Mouse (Mus musculus): ENCODE results near the gene Armc12. TPM values are rescaled to one million over a fixed set of nuclear protein-coding genes. Genes with fewer than 3 reads are reported as not detected.

The Armc12 gene
- total RNA-seq, 4 experiments from 2014 or later = not detected

- DNase-seq (ENCODE audit: low spot score in 2 of 2) = no peak
Observed at GRCm38 (mm10) chr17:28513337-28513736, 17.3 kb upstream of the Armc12 start.

DNA sequence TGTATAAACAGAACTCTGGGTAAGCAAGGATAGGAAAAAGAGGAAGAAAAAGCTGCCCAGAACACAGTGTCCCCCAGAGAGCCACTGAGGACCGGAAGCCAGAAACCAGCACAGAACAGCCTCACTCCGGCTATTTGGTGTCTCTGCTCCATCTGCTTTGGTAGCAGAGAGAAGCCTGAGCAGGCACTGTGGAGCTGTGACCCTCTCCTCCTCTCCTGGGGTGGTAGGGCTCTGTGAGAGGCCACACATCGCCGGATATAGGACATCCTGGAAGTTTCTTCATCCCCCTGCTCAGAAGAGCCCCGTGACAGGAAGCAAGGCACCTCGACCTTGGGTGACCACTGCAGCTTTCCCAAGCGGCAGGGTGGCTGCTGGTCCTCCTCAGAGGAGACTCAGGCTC lies 16.8 kb upstream of the Armc12 start:
- DNase-seq (ENCODE audit: low spot score in 2 of 2) = peak in 1 of 2 experiments; percentile 20

- no peak for DNase-seq (ENCODE audit: low spot score in 2 of 2)
Observed at GRCm38 (mm10) chr17:28514555-28514954, 16.1 kb upstream of the Armc12 start.

DNA sequence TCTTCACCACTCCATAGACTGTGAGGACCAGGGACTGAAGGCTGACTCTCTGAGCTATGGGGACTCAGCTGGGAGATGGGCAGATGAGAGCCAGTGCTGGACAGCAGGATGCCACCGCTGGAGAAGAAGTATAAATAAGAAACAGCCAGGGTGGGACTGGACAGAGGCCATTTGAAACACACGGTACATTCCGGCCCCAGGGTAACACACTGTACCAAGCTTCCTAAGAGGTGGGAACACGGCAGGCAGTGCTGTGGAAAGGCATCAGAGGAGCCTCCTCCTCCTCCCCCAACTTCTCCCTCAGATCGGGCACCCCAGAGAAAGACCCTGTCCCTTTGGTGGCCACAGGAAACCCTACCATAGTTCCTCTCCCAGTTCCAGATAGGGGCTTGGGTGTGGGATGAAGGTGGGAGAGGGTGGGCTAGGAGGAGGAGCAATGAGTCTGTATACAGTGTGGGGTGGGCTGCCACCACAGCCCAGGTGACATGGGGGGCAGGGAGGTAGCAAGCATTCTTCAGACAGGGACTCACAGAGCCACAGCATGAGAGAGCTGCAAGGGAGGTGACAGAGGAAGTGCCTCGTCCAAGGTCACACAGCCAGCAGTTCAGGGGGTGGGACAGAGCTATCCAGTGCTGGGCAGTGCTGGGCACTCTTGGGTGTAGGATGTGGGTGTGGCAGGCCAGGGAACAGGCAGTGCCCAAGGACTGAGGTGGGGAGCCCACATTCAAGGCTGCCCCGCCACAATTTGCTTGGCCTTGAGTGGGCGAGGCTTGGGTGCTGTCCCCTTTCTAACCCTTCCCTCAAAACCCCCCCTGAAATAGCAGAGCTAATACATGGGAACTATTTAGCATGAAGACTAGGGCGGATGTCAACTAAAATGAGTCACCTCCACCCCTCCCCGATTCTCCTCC lies 14.9 kb upstream of the Armc12 start:
- DNase-seq (ENCODE audit: low spot score in 2 of 2) = peak; percentile 53 to 56

DNA sequence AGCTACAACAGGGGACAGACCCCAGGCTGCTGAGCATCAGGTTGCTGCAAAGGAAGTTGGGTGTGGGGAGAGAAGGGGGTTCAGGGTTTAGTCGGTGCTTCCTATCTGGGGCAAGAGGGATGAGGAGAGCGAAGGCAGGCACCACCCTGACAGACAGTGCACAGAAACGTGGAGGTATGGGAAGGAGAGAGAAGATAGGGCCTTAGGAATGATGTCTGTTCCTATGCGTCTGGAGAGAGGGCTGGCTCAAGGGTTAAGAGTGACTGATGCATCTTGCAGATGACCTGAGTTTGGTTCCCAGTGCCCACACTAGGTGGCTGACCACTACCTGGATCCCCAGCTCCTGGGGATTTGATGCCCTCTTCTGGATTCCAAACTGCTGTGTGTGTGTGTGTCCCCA lies 13.7 kb upstream of the Armc12 start:
- no peak for DNase-seq (ENCODE audit: low spot score in 2 of 2)

GRCm38 (mm10) chr17:28517441-28517955 lies 13.1 kb upstream of the Armc12 start, which contains the start of gene Fkbp5:
TSS of gene Fkbp5 (minus strand) at chr17:28517527.
- DNase-seq (ENCODE audit: low spot score in 2 of 2) = peak; percentile 80 to 85

DNA sequence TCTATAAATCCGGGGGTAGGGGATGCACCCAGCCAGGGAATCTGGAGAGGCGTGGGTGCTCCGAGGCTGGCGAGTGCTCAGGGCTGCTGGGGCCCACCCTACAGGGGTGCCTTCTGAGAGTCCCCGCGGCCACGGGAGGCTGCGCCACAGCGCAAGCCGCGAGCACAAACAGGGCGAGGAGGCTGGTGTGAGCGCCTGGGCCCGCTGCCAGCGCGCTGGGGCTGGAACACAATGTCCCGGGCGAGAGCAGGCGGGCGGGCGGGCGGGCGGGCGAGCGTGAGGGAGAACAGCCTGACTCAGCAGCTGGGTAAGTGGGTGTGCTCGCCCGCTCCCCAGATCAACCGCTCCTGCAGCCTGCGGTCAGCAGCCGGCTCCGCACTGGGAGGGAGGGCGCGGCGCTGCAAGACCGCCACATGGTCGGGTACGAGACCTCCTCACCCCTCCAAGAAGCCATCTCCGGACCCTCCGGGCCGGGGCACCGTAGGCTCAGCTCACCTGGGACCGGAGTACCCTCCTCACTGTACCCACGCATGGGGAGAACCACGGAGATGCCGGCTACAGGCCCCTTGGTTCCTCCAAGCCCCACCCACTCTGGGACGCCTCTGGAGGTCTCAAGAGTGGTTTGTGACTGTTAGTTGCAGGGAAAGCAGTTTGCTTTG lies 12.5 kb upstream of the Armc12 start:
- peak; percentile 94 to 95 for DNase-seq (ENCODE audit: low spot score in 2 of 2)

DNA sequence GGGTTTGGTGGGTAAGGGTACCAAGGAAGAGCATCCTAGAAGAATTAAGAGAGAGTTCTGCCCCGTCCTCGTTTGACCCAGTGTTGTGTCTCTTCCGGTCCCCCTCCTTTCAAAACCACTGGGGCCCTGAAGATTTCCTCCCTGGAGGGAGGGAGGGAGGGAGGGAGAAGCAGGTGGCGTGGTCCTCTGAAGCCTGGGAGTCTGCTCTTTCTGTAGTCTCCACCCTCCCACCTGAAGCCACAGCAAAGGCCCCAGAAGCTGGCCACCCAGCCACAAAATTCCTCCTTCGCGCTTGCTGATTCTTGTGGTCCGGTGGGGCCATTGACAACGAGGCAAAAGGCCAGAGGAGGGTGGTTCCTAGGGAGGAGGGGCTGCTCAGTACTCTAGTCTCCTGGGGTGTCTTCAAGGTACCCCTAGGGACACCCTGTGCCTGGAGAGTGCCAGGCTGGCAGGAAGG lies 12.0 kb upstream of the Armc12 start:
- peak; percentile 41 to 65 for DNase-seq (ENCODE audit: low spot score in 2 of 2)

GRCm38 (mm10) chr17:28519827-28520226 lies 10.8 kb upstream of the Armc12 start:
- DNase-seq (ENCODE audit: low spot score in 2 of 2) = no peak

- no peak for DNase-seq (ENCODE audit: low spot score in 2 of 2)
Observed at GRCm38 (mm10) chr17:28520561-28520960, 10.0 kb upstream of the Armc12 start.

GRCm38 (mm10) chr17:28521071-28521726 lies 9.4 kb upstream of the Armc12 start:
- no peak for DNase-seq (ENCODE audit: low spot score in 2 of 2)

DNA sequence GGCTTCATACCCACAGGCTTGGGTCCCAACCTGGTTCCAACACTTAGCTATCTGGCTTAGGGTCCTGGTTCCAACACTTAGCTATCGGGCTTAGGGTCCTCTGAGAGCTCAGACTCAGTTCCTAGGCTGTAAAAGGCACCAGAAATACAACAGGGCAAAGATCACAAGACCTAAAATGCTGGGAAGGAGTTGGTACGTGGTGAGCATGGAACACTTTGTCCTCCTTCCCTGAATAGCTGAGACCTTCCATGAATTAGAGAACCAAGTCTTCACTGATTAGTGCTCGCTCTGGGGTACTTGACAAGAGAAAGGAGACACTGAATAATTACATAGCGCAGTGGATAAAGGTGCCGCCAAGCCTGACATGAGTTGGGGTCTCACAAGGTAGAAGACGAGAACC lies 8.7 kb upstream of the Armc12 start:
- peak in 1 of 2 experiments; percentile 14 for DNase-seq (ENCODE audit: low spot score in 2 of 2)

- DNase-seq (ENCODE audit: low spot score in 2 of 2) = peak; percentile 89 to 96
Observed at GRCm38 (mm10) chr17:28522623-28523354, 7.8 kb upstream of the Armc12 start.

GRCm38 (mm10) chr17:28523355-28524008 lies 7.1 kb upstream of the Armc12 start:
- no peak for DNase-seq (ENCODE audit: low spot score in 2 of 2)

DNA sequence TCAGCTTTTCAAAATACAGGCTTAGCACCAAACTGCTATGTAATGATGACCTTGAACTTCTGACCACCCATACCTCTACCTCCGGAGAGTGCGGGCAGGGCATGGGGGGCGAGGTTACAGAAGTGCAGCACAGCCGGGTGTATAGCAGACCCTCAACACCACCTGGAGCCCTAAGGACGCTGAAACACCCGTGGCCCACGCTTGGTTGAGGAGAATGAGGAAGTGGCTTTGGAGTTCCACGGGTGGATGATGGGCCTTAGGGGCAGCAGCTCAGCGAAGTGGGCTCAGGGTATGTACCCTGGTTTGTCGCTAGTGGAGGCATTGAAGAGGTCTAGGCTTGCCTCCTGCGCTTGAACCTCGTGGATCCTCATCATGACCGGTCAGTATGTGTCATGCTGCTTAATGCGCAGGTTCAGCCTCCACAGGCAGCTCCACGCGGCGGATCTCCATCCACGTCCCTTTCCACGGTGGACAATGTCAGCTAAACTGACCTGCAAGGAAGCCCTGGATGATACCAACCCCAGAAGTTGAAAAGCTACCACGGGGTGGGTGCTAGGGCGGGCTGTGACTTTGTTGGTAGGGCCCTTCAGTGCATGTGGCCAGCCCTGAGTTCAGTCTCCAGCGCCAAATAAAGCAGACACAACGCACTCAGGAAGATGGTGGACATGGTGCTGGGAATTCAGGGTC lies 6.5 kb upstream of the Armc12 start:
- no peak for DNase-seq (ENCODE audit: low spot score in 2 of 2)

DNA sequence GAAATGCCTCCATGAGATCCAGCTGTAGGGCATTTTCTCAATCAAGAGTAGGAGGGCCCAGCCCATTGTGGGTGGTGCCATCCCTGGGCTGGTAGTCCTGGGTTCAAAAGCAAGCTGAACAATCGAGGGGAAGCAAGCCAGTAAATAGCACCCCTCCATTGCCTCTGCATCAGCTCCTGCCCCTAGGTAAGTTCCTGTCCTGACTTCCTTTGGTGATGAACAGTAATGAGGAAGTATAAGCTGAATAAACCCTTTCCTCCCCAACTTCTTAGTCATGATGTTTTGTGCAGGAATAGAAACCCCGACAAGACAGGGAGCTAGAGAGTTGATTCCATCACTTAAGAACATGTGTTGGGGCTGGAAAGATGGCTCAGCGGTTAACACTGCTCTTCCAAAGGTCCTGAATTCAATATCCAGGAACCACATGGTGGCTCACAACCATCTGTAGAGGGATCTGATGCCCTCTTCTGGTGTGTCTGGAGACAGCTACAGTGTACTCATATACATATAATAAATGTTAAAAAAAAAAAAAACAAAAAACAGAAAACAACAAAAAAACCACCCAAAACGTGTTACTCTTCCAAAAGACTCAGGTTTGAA lies 5.7 kb upstream of the Armc12 start:
- DNase-seq (ENCODE audit: low spot score in 2 of 2) = no peak

DNA sequence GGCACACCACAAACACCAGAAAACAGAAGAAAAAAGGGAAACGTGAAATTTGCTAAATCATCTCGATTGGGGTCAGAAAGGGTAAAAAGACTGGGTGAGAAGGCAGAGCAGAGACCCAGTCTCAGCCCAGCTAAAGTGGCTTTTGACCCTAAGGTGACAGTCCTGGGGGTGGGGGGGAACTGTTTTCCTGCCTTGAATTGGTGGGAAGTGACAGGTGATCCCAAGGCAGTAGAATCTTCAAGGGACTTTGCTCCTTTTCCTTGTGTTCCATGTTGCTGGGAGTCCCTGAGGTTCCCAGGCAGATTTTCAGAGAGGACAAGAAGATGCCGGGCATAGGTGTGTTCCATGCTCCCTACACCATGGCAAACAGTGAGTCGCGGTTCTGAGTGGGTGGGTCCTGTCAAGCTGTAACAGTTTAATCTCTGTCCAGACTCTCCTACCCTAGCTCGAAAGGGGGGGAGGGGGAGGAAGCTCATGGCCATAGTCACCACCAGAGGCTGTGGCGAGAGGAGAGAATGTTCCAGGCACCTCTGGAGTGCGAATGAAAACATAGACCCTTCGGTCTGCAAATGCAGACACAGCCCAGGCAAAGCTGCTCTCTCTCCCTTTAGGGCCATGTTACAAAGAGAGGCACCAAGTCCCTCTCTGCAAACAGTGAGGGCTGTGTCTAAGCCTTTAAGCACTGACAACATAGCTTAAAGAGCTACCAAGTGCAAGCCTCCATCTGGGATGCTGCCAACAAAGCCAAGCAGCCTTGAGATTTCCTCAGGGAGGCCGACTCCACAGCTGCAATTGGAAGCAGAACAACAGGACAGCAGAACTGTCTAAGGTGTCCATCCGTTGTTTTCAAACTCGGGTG lies 3.2 kb upstream of the Armc12 start:
- peak; percentile 22 to 33 for DNase-seq (ENCODE audit: low spot score in 2 of 2)

DNA sequence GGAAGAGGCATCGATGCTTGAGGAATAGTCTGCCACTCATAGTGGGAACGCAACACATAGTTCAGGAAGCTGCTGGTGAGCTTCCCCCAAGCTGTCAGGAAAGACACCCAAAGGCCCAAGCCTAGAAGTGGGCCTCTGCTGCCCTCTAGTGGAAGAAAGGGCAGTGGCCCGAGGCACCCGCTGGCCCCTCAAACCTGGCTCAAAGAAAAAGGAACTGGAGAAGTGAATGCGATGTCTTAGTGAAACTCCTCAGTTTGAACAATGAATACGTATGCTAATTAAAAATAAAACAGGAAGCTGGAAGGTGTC lies 2.6 kb upstream of the Armc12 start:
- DNase-seq (ENCODE audit: low spot score in 2 of 2) = peak; percentile 74 to 78

DNA sequence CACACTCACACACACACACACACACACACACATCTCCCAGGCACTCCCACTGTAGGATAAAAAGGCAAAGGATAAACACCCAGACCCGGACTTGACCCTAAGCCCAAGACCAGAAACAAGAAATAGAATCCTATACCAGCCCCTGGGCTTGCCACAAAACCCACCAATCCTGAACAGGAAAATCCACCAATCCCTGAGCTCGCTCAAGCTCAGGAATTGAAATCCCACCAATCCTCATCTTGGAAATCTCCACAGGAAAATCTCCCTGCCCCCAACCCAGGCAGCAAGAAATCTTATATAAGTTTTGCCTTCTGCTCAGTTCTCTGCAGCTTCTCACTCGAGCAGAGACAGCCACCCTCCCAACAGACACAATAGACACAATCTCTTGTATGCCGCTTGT lies 1.5 kb upstream of the Armc12 start:
- no peak for DNase-seq (ENCODE audit: low spot score in 2 of 2)
